Mouse (Mus musculus) inflammation-experienced regulatory T-cells (primary cell): ENCODE results near the gene Vsig4. TPM values are rescaled to one million over a fixed set of nuclear protein-coding genes. Genes with fewer than 3 reads are reported as not detected.

Source experiments
- polyA plus RNA-seq, 2 experiments: library from polyadenylated mRNA; unstranded; fragments of 100-300 nt; shearing (Covaris generic); gene quantifications; one replicate each; pipeline ENCODE4 v1.2.1; 2017

Vsig4 gene
- polyA plus RNA-seq, result not detected

DNA sequence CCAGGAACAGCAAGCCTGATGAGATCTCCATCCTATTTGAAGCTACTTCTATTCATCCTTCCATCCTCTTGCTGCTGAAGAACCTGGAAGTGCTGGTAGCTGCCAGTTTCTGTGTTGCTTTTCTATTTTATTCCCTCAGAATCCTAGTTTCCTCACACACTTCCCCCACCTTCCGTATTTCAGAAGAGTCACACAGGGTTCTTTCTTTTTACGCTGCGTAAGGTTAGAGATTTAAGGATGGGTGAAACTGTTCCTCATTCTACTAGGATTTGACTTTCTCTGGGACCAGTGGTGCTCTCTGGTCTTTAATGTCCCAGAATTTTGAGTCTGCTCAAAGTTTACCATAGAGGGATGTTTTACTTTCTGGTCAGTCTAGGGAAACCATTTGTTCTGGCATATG, at the start of gene Vsig4:
TSS of gene Vsig4 (minus strand) at position 101 of the 400 bp plus-strand sequence.

Other genes with a start within 250 kb of the Vsig4 start
- gene Msn, start 197.4 kb downstream of the Vsig4 start, polyA plus RNA-seq, result 1,000 to 10,000 TPM in 1 of 2 experiments, 100 to 1,000 TPM in 1; 864 to 1,194 TPM
- gene Heph, start 161.9 kb upstream of the Vsig4 start, polyA plus RNA-seq, result under 1 TPM; 0.05 to 0.10 TPM
- gene Hsf3, start 162.9 kb upstream of the Vsig4 start, polyA plus RNA-seq, result under 1 TPM in 1 of 2 experiments, not detected in 1; 0.27 TPM